Mouse (Mus musculus) ES-E14 (cell line): ENCODE measurements around the gene Ptdss2.

ENCODE experiments used
- CHD2 ChIP-seq: IDR thresholded peaks from 2 replicates; pipeline ENCODE4 v1.6.1; 2014; ENCODE audit warnings: mild to moderate bottlenecking, low read depth, low read length, inconsistent platforms
- HCFC1 ChIP-seq: IDR thresholded peaks from 2 replicates; pipeline ENCODE4 v1.6.1; 2012; ENCODE audit warnings: low read length, inconsistent platforms, borderline replicate concordance; ENCODE audit not compliant: insufficient read depth
- ZNF384 ChIP-seq: IDR thresholded peaks from 2 replicates; pipeline ENCODE4 v1.6.1; 2012; ENCODE audit warnings: low read depth, low read length, inconsistent platforms

GRCm38 (mm10) chr7:141173323-141173850 is 51.2 kb downstream of the Ptdss2 start:
- TF ChIP-seq ZNF384 (no peak), CHD2 (no peak), HCFC1 (no peak)
